Mouse (Mus musculus) thymus, postnatal 0 days (tissue): ENCODE data around the gene Gck. TPM values are rescaled to one million over a fixed set of nuclear protein-coding genes. Genes with fewer than 3 reads are reported as not detected.
A peak's percentile ranks its signal among the peaks of the same experiment; 100 is the strongest.

Source experiments
- DNase-seq: peaks from one replicate; pipeline ENCODE4 v3.0.0-alpha.2; 2015; ENCODE audit warnings: low spot score
- polyA plus RNA-seq: library from polyadenylated mRNA; unstranded; fragments of >200 nt; fragmentation: Nextera tagmentation; extraction: Ambion mirVana; gene quantifications from 2 replicates; pipeline ENCODE4 v1.2.1, GENCODE M21; 2015

The Gck gene
- polyA plus RNA-seq, 1 experiment from 2014 or later, result 1.0 TPM

- DNase-seq, result no peak
Measured at GRCm38 (mm10) chr11:5878661-5879060, 71.2 kb downstream of the Gck start.

- DNase-seq, result peak; percentile 98
Measured at GRCm38 (mm10) chr11:5877921-5878526, 71.9 kb downstream of the Gck start, which contains the start of gene Pold2. Pold2 (minus strand) TSS chr11:5878292.

- no peak for DNase-seq
Measured at GRCm38 (mm10) chr11:5877421-5877820, 72.5 kb downstream of the Gck start.

GRCm38 (mm10) chr11:5873192-5873591, 76.7 kb downstream of the Gck start:
- DNase-seq, result no peak

GRCm38 (mm10) chr11:5872707-5873106, 77.2 kb downstream of the Gck start:
- no peak for DNase-seq

GRCm38 (mm10) chr11:5870069-5870468, 79.8 kb downstream of the Gck start:
- DNase-seq, result no peak

GRCm38 (mm10) chr11:5869331-5869730, 80.5 kb downstream of the Gck start:
- no peak for DNase-seq

GRCm38 (mm10) chr11:5868324-5868723, 81.6 kb downstream of the Gck start:
- no peak for DNase-seq

- DNase-seq, result no peak
Measured at GRCm38 (mm10) chr11:5867196-5867595, 82.7 kb downstream of the Gck start.

GRCm38 (mm10) chr11:5862394-5863105, 87.3 kb downstream of the Gck start:
- DNase-seq, result no peak

- DNase-seq, result peak; percentile 24
Measured at GRCm38 (mm10) chr11:5861678-5862393, 88.0 kb downstream of the Gck start, which contains the start of gene Aebp1. Aebp1 (plus strand) TSS chr11:5861947.

- DNase-seq, result no peak
Measured at GRCm38 (mm10) chr11:5860639-5861038, 89.2 kb downstream of the Gck start.

GRCm38 (mm10) chr11:5859883-5860550, 89.9 kb downstream of the Gck start:
- no peak for DNase-seq

GRCm38 (mm10) chr11:5858723-5859122, 91.2 kb downstream of the Gck start:
- DNase-seq, result no peak

GRCm38 (mm10) chr11:5856479-5857130, 93.3 kb downstream of the Gck start:
- no peak for DNase-seq

GRCm38 (mm10) chr11:5855902-5856301, 94.0 kb downstream of the Gck start:
- DNase-seq, result no peak

- DNase-seq, result no peak
Measured at GRCm38 (mm10) chr11:5855481-5855880, 94.4 kb downstream of the Gck start.

- no peak for DNase-seq
Measured at GRCm38 (mm10) chr11:5852314-5852713, 97.6 kb downstream of the Gck start.

GRCm38 (mm10) chr11:5851021-5851736, 98.7 kb downstream of the Gck start:
- DNase-seq, result peak; percentile 85
